Mouse (Mus musculus) limb, embryonic 13.5 days (tissue): Measurements from ENCODE around the gene Tmem223. TPM values are rescaled to one million over a fixed set of nuclear protein-coding genes. Genes with fewer than 3 reads are reported as not detected.

Experiments
- ATAC-seq: fragments of 200-750 bp; cut with Nextera tagmentation; 2 replicates; pipeline ENCODE4 v1.8.0; 2017; ENCODE audit warnings: low read depth, moderate number of reproducible peaks, moderate TSS enrichment; ENCODE audit not compliant: low FRiP score
- H3K27ac ChIP-seq: fragments of 300-500 bp; sonication (generic); 2 replicates; pipeline ENCODE4 v1.5.1; 2015; ENCODE audit warnings: inconsistent platforms, mild to moderate bottlenecking, moderate library complexity
- H3K27me3 ChIP-seq: fragments of 300-500 bp; sonication (generic); 2 replicates; pipeline ENCODE4 v1.6.1; 2015; ENCODE audit warnings: mild to moderate bottlenecking, inconsistent platforms
- H3K36me3 ChIP-seq: fragments of 300-500 bp; sonication (generic); 2 replicates; pipeline ENCODE4 v1.6.1; 2015; ENCODE audit warnings: inconsistent platforms, mild to moderate bottlenecking, moderate library complexity
- H3K4me1 ChIP-seq: fragments of 300-500 bp; sonication (generic); 2 replicates; pipeline ENCODE4 v1.6.1; 2015; ENCODE audit warnings: inconsistent platforms
- H3K4me2 ChIP-seq: fragments of 300-500 bp; sonication (generic); replicated peaks from 2 replicates; pipeline ENCODE4 v1.6.1; 2015; ENCODE audit warnings: inconsistent platforms, mild to moderate bottlenecking, moderate library complexity
- H3K4me3 ChIP-seq: fragments of 300-500 bp; sonication (generic); 2 replicates; pipeline ENCODE4 v1.5.1; 2015; ENCODE audit warnings: moderate library complexity, mild to moderate bottlenecking, inconsistent platforms
- H3K9ac ChIP-seq: fragments of 300-500 bp; sonication (generic); 2 replicates; pipeline ENCODE4 v1.6.1; 2015; ENCODE audit warnings: mild to moderate bottlenecking, inconsistent platforms
- H3K9me3 ChIP-seq: fragments of 300-500 bp; sonication (generic); 2 replicates; pipeline ENCODE4 v1.6.1; 2016; ENCODE audit warnings: inconsistent platforms
- WGBS: fragments of 180-500 bp; shearing (Covaris S2); methylation state at CpG from one replicate; pipeline ENCODE4 v1.1.7; 2015; 5-methylcytosine and 5-hydroxymethylcytosine counted together
- polyA plus RNA-seq: library from polyadenylated mRNA; unstranded; fragments of >200 nt; fragmentation: Nextera tagmentation; extraction: Ambion mirVana; gene quantifications from 2 replicates; pipeline ENCODE4 v1.2.1, GENCODE M21; 2015

The Tmem223 gene
- 211 and 232 TPM in 2 replicates for polyA plus RNA-seq

- 21% methylated on average over 29 of the region's 29 CpGs for WGBS
- Histone ChIP-seq H3K36me3 (peaks cover 68% of the 10 kb centered on the region), H3K9me3 (0 out of 2 replicates have a peak, but pooled peaks cover under 1% of the 10 kb centered on the region), H3K27me3 (no peaks in the 10 kb centered on the region), H3K4me1 (peaks cover 31% of the 10 kb centered on the region), H3K4me2 (peak within 1 kb of the TSS; percentile 77), H3K9ac (peak within 1 kb of the TSS; percentile 95), H3K4me3 (peak within 1 kb of the TSS; percentile 78), H3K27ac (peak within 1 kb of the TSS; percentile 89)
- ATAC-seq: no peak; the same call in 1 of the 2 replicates
Observed at GRCm38 (mm10) chr19:8770567-8771270, at the start of gene Tmem223. Gene Tmem223 (plus strand): TSS chr19:8770996.

- Histone ChIP-seq H3K27me3 (no peaks in the 10 kb centered on the region), H3K4me3 (no peak overlapping the region), H3K9me3 (no peaks in the 10 kb centered on the region), H3K36me3 (peaks cover 22% of the 10 kb centered on the region), H3K4me2 (peak overlapping the region; percentile 79), H3K4me1 (peaks cover 33% of the 10 kb centered on the region), H3K27ac (no peak overlapping the region), H3K9ac (peak overlapping the region; percentile 39; the same call in 1 of the 2 replicates)
- no peak for ATAC-seq
- whole genome bisulfite sequencing: 74% methylated on average over 1 of the region's 1 CpGs
Observed at GRCm38 (mm10) chr19:8721378-8721777, 49.4 kb upstream of the Tmem223 start.

GRCm38 (mm10) chr19:8722021-8722420 is 48.8 kb upstream of the Tmem223 start:
- H3K27me3 ChIP-seq: no peaks in the 10 kb centered on the region
- ATAC-seq: no peak
- H3K4me1 ChIP-seq: peaks cover 33% of the 10 kb centered on the region
- no peaks in the 10 kb centered on the region for H3K9me3 ChIP-seq
- H3K4me3 ChIP-seq: peak overlapping the region; percentile 83
- H3K27ac ChIP-seq: peak overlapping the region; percentile 97; the same call in 1 of the 2 replicates
- peak overlapping the region; percentile 81 for H3K9ac ChIP-seq
- 51% methylated on average over 4 of the region's 4 CpGs for WGBS
- H3K36me3 ChIP-seq: peaks cover 29% of the 10 kb centered on the region
- peak overlapping the region; percentile 79 for H3K4me2 ChIP-seq

GRCm38 (mm10) chr19:8722559-8722906 is 48.3 kb upstream of the Tmem223 start:
- peak overlapping the region; percentile 97 for H3K27ac ChIP-seq
- H3K9ac ChIP-seq: peak overlapping the region; percentile 81
- peaks cover 33% of the 10 kb centered on the region for H3K4me1 ChIP-seq
- ATAC-seq: no peak
- H3K4me3 ChIP-seq: peak overlapping the region; percentile 83
- peak overlapping the region; percentile 79 for H3K4me2 ChIP-seq
- no peaks in the 10 kb centered on the region for H3K27me3 ChIP-seq
- WGBS: 1% methylated on average over 5 of the region's 5 CpGs
- H3K36me3 ChIP-seq: peaks cover 30% of the 10 kb centered on the region
- H3K9me3 ChIP-seq: no peaks in the 10 kb centered on the region

GRCm38 (mm10) chr19:8722907-8723573 is 47.8 kb upstream of the Tmem223 start, which contains the start of gene Slc3a2:
Gene Slc3a2 (minus strand): TSS chr19:8723369.
- no peaks in the 10 kb centered on the region for H3K9me3 ChIP-seq
- peak within 1 kb of the TSS; percentile 79 for H3K4me2 ChIP-seq
- H3K27ac ChIP-seq: peak within 1 kb of the TSS; percentile 97
- peaks cover 30% of the 10 kb centered on the region for H3K36me3 ChIP-seq
- H3K4me3 ChIP-seq: peak within 1 kb of the TSS; percentile 83
- H3K27me3 ChIP-seq: no peaks in the 10 kb centered on the region
- H3K4me1 ChIP-seq: peaks cover 33% of the 10 kb centered on the region
- peak within 1 kb of the TSS; percentile 98 for H3K9ac ChIP-seq
- WGBS: under 1% methylated on average over 50 of the region's 50 CpGs
- peak; percentile 95 for ATAC-seq

DNA sequence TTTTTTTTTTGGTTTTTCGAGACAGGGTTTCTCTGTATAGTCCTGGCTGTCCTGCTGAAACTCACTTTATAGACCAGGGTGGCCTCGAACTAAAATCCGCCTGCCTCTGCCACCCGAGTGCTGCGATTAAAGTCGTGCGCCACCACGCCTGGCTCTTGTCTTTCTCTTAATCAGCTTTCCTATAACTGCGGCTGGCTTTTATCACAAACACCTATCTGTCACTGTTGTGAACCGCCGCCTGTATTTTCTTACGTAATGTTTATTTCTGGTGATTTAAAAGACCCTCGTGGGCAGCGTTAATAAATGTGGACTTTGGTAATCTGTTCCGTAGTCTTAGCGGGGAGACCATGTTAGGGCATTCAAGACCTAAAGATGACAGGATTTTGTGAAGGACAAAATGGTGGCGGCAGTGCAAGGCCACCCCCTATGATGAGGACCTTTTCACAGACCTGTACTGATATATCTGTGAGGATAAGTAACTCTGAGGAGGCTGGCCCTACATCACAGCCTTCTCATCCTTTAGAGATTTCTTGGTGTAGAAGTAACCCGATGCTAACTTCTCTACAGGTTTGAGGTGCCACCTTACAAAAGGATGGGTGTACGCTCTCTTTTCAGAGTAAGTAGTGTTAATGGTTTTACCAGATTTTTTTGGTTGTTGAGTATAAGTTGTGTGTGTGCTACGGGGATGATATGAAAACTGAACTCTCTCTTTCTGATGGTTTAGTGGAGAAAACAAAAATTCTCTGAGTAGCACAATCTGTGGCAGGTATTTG is 47.0 kb upstream of the Tmem223 start:
- H3K36me3 ChIP-seq: peaks cover 30% of the 10 kb centered on the region
- under 1% methylated on average over 20 of the region's 20 CpGs for whole genome bisulfite sequencing
- no peaks in the 10 kb centered on the region for H3K27me3 ChIP-seq
- peak overlapping the region; percentile 98 for H3K9ac ChIP-seq
- peak overlapping the region; percentile 76 for H3K4me2 ChIP-seq
- ATAC-seq: no peak
- H3K4me3 ChIP-seq: peak overlapping the region; percentile 83
- H3K4me1 ChIP-seq: peaks cover 33% of the 10 kb centered on the region
- H3K9me3 ChIP-seq: no peaks in the 10 kb centered on the region
- H3K27ac ChIP-seq: peak overlapping the region; percentile 89

GRCm38 (mm10) chr19:8724392-8724791 is 46.4 kb upstream of the Tmem223 start:
- no peaks in the 10 kb centered on the region for H3K9me3 ChIP-seq
- H3K4me1 ChIP-seq: peaks cover 33% of the 10 kb centered on the region
- H3K27me3 ChIP-seq: no peaks in the 10 kb centered on the region
- no peak for ATAC-seq
- WGBS: 1% methylated on average over 2 of the region's 2 CpGs
- peaks cover 30% of the 10 kb centered on the region for H3K36me3 ChIP-seq
- peak overlapping the region; percentile 83 for H3K4me3 ChIP-seq
- H3K9ac ChIP-seq: peak overlapping the region; percentile 98
- H3K4me2 ChIP-seq: peak overlapping the region; percentile 76
- peak overlapping the region; percentile 89 for H3K27ac ChIP-seq

DNA sequence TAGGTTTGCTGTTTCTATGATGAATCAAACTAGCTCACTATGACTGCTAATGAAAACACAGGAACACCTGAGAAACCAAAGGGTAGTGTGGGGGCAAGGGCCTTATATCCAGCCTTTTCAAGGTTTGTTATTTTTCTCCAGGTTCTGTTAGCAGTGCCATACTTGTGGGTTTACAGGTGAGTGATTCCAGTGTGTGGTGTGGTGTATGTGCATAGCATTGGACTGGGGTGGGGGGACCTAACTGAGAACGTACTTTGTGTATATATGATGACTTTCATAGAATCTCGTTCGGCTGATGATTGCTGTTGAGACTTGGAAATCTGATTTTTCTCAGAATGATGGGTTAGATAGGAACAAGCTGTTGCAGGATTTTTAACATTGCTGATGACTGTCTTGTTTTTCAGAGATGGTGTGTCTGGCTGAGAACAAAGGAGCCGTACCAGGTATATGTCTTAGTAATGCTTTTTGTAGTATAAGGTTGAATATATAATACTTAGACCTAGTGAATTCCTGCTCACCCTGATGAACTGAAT is 45.6 kb upstream of the Tmem223 start:
- no peak for ATAC-seq
- Histone ChIP-seq H3K36me3 (peaks cover 30% of the 10 kb centered on the region), H3K4me2 (peak overlapping the region; percentile 76), H3K4me1 (peaks cover 33% of the 10 kb centered on the region), H3K27me3 (no peaks in the 10 kb centered on the region), H3K4me3 (peak overlapping the region; percentile 83), H3K9me3 (no peaks in the 10 kb centered on the region), H3K9ac (peak overlapping the region; percentile 98), H3K27ac (no peak overlapping the region; the same call in 1 of the 2 replicates)
- 55% methylated on average over 4 of the region's 4 CpGs for WGBS

DNA sequence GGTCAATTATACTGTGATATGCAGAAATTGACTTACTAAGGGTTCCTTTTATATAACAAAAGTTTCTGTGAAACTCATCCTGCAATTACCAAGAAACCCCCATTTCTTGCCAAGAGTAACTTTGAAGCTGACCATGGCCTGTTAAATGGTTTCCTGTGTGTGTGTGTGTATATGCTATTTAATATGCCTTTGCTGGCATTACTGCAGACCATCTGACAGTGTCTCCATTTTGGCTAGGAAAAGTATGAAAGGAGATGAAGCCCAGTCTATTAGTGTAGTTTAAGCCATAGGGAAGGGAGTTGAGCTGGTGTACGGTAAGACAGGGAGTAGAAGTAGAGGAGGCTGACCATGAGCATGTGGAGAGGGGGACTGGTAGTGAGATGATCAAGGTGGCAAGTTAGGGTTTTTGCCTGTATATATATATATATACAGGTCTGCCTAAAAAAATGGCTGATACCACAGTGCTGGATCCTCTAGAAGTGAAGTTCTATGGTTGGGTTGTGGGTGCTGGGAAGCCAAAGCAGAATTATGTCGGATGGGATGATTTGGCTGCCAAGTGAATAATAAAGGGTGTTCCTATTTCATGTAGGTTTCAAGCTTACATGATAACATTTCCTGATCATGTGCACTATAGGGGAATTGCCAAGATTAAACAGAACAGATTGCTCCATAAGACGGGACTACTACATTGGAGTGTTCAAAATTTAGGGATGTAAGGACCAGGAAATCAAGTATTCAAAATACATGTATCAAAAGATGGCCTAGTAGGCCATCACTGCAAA is 44.0 kb upstream of the Tmem223 start:
- Histone ChIP-seq H3K27ac (no peak overlapping the region), H3K4me2 (peak overlapping the region; percentile 9; the same call in 1 of the 2 replicates), H3K9me3 (no peaks in the 10 kb centered on the region), H3K4me3 (peak overlapping the region; percentile 83; the same call in 1 of the 2 replicates), H3K27me3 (no peaks in the 10 kb centered on the region), H3K36me3 (peaks cover 30% of the 10 kb centered on the region), H3K4me1 (peaks cover 25% of the 10 kb centered on the region), H3K9ac (no peak overlapping the region)
- WGBS: 13% methylated on average over 3 of the region's 3 CpGs
- ATAC-seq: no peak

DNA sequence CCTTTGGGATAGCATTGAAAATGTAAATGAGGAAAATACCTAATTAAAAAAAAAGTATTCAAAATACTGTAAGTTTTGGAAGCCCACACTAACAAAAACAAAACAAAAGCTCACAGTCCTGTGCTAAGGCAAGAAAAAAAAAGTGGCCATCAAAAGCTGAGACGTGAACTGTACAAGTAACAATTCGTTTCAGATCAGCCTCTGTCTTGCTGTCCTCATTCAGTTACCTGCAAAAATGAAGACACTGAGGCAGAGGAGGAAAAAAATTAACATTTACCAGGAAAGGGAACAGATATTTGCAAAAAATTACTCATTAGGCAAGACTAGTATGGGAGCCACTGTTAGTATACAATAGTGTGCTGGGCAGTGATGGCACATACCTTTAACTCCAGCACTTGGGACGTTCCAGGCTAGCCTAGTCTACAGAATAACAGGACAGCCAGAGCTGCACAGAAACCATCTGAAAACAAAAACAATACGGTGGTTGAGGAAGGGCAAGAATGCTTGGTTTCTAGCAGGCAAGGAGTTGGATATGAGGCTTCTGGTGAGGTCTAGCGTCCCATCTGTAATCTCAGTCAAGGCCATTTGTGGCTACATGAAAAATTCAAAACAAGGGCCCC is 43.2 kb upstream of the Tmem223 start:
- no peak overlapping the region for H3K9ac ChIP-seq
- ATAC-seq: no peak
- WGBS: 18% methylated on average over 5 of the region's 5 CpGs
- no peak overlapping the region for H3K4me2 ChIP-seq
- no peaks in the 10 kb centered on the region for H3K27me3 ChIP-seq
- H3K27ac ChIP-seq: no peak overlapping the region
- H3K36me3 ChIP-seq: peaks cover 30% of the 10 kb centered on the region
- no peaks in the 10 kb centered on the region for H3K9me3 ChIP-seq
- H3K4me3 ChIP-seq: no peak overlapping the region
- H3K4me1 ChIP-seq: peaks cover 19% of the 10 kb centered on the region
